Mouse (Mus musculus): Measurements from ENCODE around the gene Rad9b. TPM values are rescaled to one million over a fixed set of nuclear protein-coding genes. Genes with fewer than 3 reads are reported as not detected.

Rad9b gene
- total RNA-seq, 2 experiments from 2014 or later, result 3.4 to 4.0 TPM

DNA sequence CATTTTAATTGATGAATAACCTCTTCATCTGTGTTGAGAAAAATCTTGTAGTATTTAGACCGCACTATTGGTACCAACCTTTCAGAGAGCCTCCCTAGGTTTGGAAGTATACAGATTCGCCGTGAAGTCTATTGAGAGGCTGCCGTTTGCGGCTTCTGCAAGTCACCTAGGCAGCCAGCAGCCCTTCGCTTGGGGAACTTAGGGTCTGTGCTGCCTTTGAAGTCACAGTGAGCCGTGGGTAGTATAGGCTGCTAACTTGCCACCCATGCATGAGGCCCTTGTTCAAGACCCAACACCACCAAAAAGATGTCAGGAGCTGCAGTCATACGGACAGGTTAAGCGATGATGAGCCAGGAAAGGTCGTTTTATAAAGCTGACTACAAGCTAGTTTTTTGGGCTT lies 67.8 kb downstream of the Rad9b start:
- DNase-seq (ENCODE audit: extremely low spot score in 1 of 2, low spot score in 1 of 2), result no peak

DNA sequence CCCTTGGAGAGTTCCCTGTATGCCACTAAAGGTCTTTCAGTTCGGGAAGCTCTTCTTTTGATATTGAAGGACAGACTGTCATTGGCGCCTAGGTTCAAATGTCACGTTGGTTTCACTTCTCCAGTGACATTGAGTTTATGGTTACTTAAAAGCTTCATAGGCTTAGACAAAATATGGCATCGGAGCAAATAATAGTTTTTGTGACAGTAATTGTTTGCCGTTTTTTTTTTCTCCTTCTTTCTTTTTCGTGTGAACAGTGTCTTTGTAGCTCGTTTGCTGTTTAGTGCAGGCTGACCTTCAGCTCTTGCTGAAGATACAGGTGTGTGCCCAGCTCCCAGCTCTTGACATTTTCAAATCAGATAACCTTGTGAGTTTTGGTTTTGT lies 68.3 kb downstream of the Rad9b start:
- DNase-seq (ENCODE audit: extremely low spot score in 1 of 2, low spot score in 1 of 2), result no peak

- DNase-seq (ENCODE audit: extremely low spot score in 1 of 2, low spot score in 1 of 2), result peak in 1 of 2 experiments; percentile 42
Observed at GRCm38 (mm10) chr5:122285029-122285766, 68.8 kb downstream of the Rad9b start.

DNA sequence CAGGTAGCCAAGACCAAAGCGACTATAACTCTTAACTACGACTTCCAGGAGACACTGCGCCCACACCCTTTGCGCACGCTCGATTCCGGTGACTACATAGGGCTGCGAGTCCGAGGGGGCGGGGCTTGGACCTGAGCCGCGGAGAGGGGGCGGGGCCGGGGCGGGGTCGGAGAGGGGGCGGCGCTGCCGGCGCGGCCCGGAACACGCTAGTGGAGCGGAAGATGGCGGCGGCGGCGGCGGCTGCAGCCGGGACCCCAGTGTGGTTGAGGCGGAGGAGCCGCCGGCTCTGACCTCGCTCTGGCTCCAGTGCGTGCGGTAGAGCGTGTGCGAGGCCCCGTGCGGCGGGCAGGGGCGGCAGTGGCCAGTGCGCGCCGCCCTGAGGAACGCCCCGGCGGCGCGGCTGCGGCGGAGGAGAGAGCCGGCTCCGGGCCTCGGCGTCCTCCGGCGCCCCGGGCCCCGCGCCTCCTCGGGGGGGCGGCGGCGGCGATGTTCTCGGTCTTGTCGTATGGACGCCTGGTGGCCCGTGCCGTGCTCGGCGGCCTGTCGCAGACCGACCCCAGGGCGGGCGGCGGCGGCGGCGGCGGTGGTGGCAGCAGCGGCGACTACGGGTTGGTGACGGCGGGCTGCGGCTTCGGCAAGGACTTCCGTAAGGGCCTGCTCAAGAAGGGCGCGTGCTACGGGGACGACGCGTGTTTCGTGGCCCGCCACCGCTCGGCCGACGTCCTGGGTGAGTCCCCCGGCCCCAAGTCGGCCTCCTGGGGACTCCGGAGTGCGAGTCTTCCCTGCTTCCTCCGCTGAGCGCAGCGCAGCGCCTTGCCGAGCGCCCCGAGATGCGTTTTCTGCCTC lies 69.6 kb downstream of the Rad9b start, which contains the start of gene Pptc7:
TSS of gene Pptc7 (plus strand) at position 183 of the 846 bp plus-strand sequence.
- DNase-seq (ENCODE audit: extremely low spot score in 1 of 2, low spot score in 1 of 2), result peak; percentile 85 to 92

DNA sequence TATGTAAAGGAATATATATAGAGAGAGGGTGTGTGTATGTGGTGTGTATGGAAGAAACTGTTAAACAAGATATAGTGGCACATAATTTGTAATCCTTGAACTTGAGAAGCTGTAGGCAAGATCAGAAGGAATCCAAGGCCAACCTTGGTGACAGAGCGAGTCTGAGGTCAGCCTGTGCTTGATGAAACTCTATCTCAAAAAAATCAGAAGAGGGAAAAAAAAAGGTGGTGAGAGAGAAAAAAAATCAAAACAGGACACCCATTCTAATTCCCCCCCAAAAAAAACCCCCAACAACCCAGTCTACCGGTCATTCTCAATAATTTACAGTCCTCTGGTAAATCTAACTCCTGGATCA lies 70.2 kb downstream of the Rad9b start:
- no peak for DNase-seq (ENCODE audit: extremely low spot score in 1 of 2, low spot score in 1 of 2)

DNA sequence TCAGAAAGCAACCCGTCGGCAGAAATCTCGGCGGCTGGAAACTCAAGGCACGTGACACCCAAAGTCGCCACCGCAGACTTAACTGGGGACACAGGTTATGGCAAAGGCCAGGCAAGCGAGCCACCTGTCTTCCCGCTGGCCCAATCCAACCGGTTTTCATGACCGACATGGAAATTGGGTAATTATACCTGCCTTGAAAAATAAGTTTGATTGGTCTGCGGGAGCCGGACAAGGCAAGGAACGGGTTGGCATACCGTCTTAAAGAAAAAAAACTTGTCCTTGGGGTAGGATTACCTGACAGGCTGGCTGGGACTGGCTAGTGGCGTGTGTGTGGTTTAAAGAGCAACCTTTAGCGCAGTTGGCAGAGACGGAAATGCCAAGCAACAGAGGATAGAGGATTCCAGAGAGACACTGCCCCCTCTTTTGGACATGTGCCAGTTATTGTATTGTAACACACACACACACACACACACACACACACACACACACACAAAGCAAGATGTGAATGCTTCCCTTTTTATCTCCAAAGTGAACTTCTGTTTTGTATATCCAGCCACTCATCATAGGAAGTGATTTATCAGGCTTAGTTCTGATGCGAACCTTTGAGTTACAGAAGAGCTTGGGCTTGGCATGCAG lies 73.1 kb downstream of the Rad9b start:
- no peak for DNase-seq (ENCODE audit: extremely low spot score in 1 of 2, low spot score in 1 of 2)

DNA sequence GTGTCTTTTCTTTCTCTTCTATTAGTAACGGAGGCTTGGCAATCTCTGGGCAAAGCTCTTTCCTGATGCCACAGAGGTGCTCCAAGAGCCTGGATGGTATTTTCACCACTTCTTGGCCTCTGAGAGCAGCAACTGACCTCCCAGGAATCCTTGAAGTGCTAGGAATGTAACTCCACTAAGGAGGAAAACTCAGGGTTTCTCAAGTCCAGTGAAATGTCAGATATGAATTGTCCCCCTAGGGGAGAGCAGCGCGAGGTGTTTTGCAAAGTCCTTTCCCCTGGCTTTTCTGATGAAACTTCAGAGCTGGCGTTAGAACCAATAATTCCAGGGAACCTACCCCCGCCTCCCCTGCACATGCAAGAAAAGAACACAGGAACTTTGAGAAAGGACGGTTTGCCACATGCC lies 73.6 kb downstream of the Rad9b start:
- no peak for DNase-seq (ENCODE audit: extremely low spot score in 1 of 2, low spot score in 1 of 2)

DNA sequence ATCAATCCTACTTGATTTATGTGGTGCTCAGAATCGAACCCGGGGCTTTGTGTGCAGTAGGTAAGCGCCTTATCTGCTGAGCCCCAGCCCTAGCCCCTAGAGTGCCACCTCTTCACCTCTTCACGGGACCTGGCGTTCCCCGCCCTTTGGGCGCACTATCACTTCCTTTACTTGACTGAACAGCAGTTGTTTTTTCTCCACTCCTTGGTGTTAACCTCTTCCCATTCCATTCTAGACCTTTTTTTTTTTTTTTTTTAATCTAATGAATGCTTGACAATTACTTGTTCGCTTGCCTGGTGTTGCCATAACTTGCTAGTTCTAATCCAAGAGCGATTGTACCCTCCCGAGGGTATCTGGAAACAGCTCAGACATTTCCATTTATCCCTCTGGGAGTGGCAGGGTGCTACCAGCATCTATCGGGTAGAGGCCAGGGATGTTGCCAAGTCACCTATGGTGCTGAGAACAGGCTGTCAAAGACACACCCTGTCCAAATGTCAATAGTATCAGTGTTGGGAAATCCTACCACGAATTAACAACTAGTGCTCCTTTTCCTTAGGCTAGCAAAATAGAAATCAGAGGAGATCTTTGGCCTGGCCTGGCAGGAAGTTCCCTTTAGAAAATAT lies 74.1 kb downstream of the Rad9b start:
- no peak for DNase-seq (ENCODE audit: extremely low spot score in 1 of 2, low spot score in 1 of 2)

GRCm38 (mm10) chr5:122278946-122279345 lies 75.1 kb downstream of the Rad9b start:
- no peak for DNase-seq (ENCODE audit: extremely low spot score in 1 of 2, low spot score in 1 of 2)

GRCm38 (mm10) chr5:122274785-122275184 lies 79.2 kb downstream of the Rad9b start:
- no peak for DNase-seq (ENCODE audit: extremely low spot score in 1 of 2, low spot score in 1 of 2)

Other genes with a start within 250 kb of the Rad9b start
- gene Ccdc63, start 213.4 kb downstream of the Rad9b start, total RNA-seq (2021), result under 1 TPM; 0.74 to 0.94 TPM
- gene Ppp1cc, start 196.0 kb downstream of the Rad9b start, total RNA-seq (2021), result 100 to 1,000 TPM; 208 to 211 TPM
- gene Hvcn1, start 147.4 kb downstream of the Rad9b start, total RNA-seq (2021), result 1 to 10 TPM; 3.2 to 3.6 TPM
- gene Tctn1, start 89.8 kb downstream of the Rad9b start, total RNA-seq (2021), result 10 to 100 TPM; 11.8 to 12.3 TPM
- 10 to 100 TPM; 36.5 to 42.5 TPM for gene Pptc7, start 69.9 kb downstream of the Rad9b start, total RNA-seq (2021)
- gene Vps29, start 136 bp upstream of the Rad9b start, total RNA-seq (2021), result 100 to 1,000 TPM; 206 to 217 TPM
- gene Gpn3, start 17.6 kb upstream of the Rad9b start, total RNA-seq (2021), result 10 to 100 TPM; 26.4 to 28.2 TPM
- 10 to 100 TPM; 73.8 to 78.8 TPM for gene Fam216a, start 18.1 kb upstream of the Rad9b start, total RNA-seq (2021)
- gene Arpc3, start 37.6 kb upstream of the Rad9b start, total RNA-seq (2021), result 100 to 1,000 TPM; 285 to 290 TPM
- gene Anapc7, start 67.5 kb upstream of the Rad9b start, total RNA-seq (2021), result 10 to 100 TPM; 27.6 to 28.1 TPM
- 100 to 1,000 TPM; 629 to 650 TPM for gene Atp2a2, start 148.0 kb upstream of the Rad9b start, total RNA-seq (2021)

Measured in layer of hippocampus, postnatal 25 days (tissue).